Mouse (Mus musculus): ENCODE data around the gene Olfr43.

- TF ChIP-seq CTCF (IDR thresholded peaks at IDR 0.05; ENCODE audit: low read depth) (no peak), EP300 (optimal IDR thresholded peaks at IDR 0.05) (no peak)
These were observed 28.0 kb downstream of the Olfr43 start for GRCm38 (mm10) chr11:74183168-74183567.

All from stomach, postnatal 0 days (tissue).